Mouse (Mus musculus): ENCODE results near the gene Gm3755.
"Not testable (repeated sequence)": the region's sequence is repeated elsewhere in the genome, so short reads cannot be mapped to it uniquely, and the experiment has no call there.

Gm3755 gene

GRCm38 (mm10) chr14:7450817-7451216 is at the start of gene Gm3755:
TSS of gene Gm3755 (minus strand) at chr14:7450917.
- DNase-seq (ENCODE audit: low spot score) = not testable (repeated sequence)

- DNase-seq (ENCODE audit: low spot score) = not testable (repeated sequence)
These were observed 38.0 kb upstream of the Gm3755 start for GRCm38 (mm10) chr14:7488731-7489130.

GRCm38 (mm10) chr14:7483662-7484061 is 32.9 kb upstream of the Gm3755 start, which contains the start of gene Gm3752:
TSS of gene Gm3752 (minus strand) at chr14:7483762.
- not testable (repeated sequence) for DNase-seq (ENCODE audit: low spot score)

- DNase-seq (ENCODE audit: low spot score) = not testable (repeated sequence)
These were observed 28.2 kb downstream of the Gm3755 start for GRCm38 (mm10) chr14:7422496-7422895.

Data from ovary, adult 18-20 months (tissue).